Mouse (Mus musculus) cerebellum, postnatal 14 days (tissue): Measurements from ENCODE around the gene Ttc38.
A peak's percentile ranks its signal among the peaks of the same experiment; 100 is the strongest.

Experiments
- DNase-seq, 2 experiments: peaks; one replicate each; pipeline ENCODE4 v3.0.0; 2021; ENCODE audit warnings: mixed read lengths in 2 of 2

Gene Ttc38

GRCm38 (mm10) chr15:85897113-85897512 is 65.0 kb downstream of the Ttc38 start:
- no peak for DNase-seq

- DNase-seq = no peak
Measured at GRCm38 (mm10) chr15:85899396-85899795, 67.3 kb downstream of the Ttc38 start.

- DNase-seq = peak; percentile 42 to 48
Measured at GRCm38 (mm10) chr15:85900318-85900717, 68.2 kb downstream of the Ttc38 start.

GRCm38 (mm10) chr15:85900801-85901200 is 68.7 kb downstream of the Ttc38 start:
- DNase-seq = no peak

- DNase-seq = no peak
Measured at GRCm38 (mm10) chr15:85902505-85902904, 70.4 kb downstream of the Ttc38 start.

- peak in 1 of 2 experiments; percentile 52 for DNase-seq
Measured at GRCm38 (mm10) chr15:85903826-85904225, 71.7 kb downstream of the Ttc38 start.
